Mouse (Mus musculus) forebrain, embryonic 13.5 days (tissue): Measurements from ENCODE around the gene Bend6. TPM values are rescaled to one million over a fixed set of nuclear protein-coding genes. Genes with fewer than 3 reads are reported as not detected.

Experiments
- ATAC-seq: fragments of 200-750 bp; cut with Nextera tagmentation; 2 replicates; pipeline ENCODE4 v1.8.0; 2017
- H3K27ac ChIP-seq: fragments of 300-500 bp; sonication (generic); 2 replicates; pipeline ENCODE4 v1.5.1; 2015; ENCODE audit warnings: inconsistent platforms, mild to moderate bottlenecking, moderate library complexity
- H3K27me3 ChIP-seq: fragments of 300-500 bp; sonication (generic); 2 replicates; pipeline ENCODE4 v1.6.1; 2015; ENCODE audit warnings: mild to moderate bottlenecking, inconsistent platforms
- H3K36me3 ChIP-seq: fragments of 300-500 bp; sonication (generic); 2 replicates; pipeline ENCODE4 v1.6.1; 2015; ENCODE audit warnings: mild to moderate bottlenecking, inconsistent platforms; ENCODE audit not compliant: poor library complexity, severe bottlenecking
- H3K4me1 ChIP-seq: fragments of 300-500 bp; sonication (generic); 2 replicates; pipeline ENCODE4 v1.6.1; 2015; ENCODE audit warnings: inconsistent platforms
- H3K4me2 ChIP-seq: fragments of 300-500 bp; sonication (generic); 2 replicates; pipeline ENCODE4 v1.6.1; 2015; ENCODE audit warnings: inconsistent platforms, mild to moderate bottlenecking, moderate library complexity
- H3K4me3 ChIP-seq: fragments of 300-500 bp; sonication (generic); 2 replicates; pipeline ENCODE4 v1.5.1; 2015; ENCODE audit warnings: mild to moderate bottlenecking, inconsistent platforms
- H3K9ac ChIP-seq: fragments of 300-500 bp; sonication (generic); 2 replicates; pipeline ENCODE4 v1.6.1; 2015; ENCODE audit warnings: mild to moderate bottlenecking, inconsistent platforms
- H3K9me3 ChIP-seq: fragments of 300-500 bp; sonication (generic); replicated peaks from 2 replicates; pipeline ENCODE4 v1.6.1; 2016; ENCODE audit warnings: inconsistent platforms
- WGBS: fragments of 180-500 bp; shearing (Covaris S2); methylation state at CpG from one replicate; pipeline ENCODE4 v1.1.7; 2015; 5-methylcytosine and 5-hydroxymethylcytosine counted together
- polyA plus RNA-seq: library from polyadenylated mRNA; unstranded; fragments of >200 nt; fragmentation: Nextera tagmentation; extraction: Ambion mirVana; gene quantifications from 2 replicates; pipeline ENCODE4 v1.2.1, GENCODE M21; 2015

Bend6 gene
- polyA plus RNA-seq, 1 experiment from 2014 or later = 13.8 TPM

DNA sequence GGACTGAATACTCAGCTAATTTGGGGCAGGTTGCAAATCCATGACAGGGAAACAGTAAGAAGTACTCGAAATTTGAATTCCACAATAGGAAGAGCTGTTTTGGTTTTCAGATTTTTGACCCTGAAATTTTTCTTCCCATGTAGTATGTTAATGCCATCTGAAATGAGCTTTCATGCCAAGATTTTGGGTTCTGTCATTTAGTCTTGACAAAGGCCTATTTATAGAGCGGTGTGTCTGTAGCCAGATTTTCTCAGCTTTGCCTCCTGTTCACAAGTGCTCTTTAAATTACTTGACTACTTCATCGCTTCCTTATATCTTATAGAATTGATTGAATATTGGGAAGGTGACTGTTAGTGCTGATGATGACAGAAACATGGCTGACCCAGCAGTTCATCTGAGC lies 28.3 kb upstream of the Bend6 start:
- Histone ChIP-seq H3K9ac (no peak overlapping the region), H3K27ac (no peak overlapping the region), H3K4me3 (no peak overlapping the region), H3K9me3 (no peaks in the 10 kb centered on the region), H3K4me1 (peaks cover 9% of the 10 kb centered on the region; the same call in 1 of the 2 replicates), H3K36me3 (no peaks in the 10 kb centered on the region), H3K27me3 (no peaks in the 10 kb centered on the region), H3K4me2 (no peak overlapping the region)
- 85% methylated on average over 3 of the region's 3 CpGs for WGBS
- ATAC-seq = 0 out of 2 replicates have a peak, but pooled peaks have one; percentile 38

DNA sequence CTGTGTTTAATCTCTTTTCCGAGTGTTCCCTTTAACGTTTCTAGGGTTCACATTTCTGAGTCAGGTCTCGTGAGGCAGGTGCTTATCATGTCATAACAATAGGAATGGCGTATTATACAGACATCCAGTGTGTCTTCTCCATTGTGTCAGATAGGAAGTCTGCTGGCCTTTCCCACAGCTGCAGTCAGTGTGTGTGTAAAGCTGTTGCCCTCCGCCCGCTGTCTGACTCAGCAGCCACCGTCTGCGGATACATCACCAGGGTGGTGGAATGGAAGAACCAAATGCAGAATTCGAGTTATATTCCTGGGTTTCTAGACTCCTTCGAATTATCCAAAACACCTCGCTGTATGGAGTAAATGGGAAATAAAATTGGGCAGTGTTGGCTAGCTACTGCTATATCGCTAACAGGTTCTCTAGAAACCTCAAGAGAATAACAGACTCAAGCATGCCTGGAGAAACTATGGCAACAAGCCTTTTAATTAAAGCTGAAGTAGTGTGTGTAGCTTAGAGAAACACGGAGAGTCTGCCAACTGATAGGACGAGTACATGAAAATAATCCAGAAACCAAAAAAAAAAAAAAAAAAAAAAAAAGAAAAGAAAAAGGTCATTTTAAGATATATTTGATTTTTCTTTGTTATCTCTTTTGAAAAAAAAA lies 25.4 kb upstream of the Bend6 start:
- no peaks in the 10 kb centered on the region for H3K27me3 ChIP-seq
- no peaks in the 10 kb centered on the region for H3K36me3 ChIP-seq
- no peak overlapping the region for H3K4me3 ChIP-seq
- peaks cover 9% of the 10 kb centered on the region; the same call in 1 of the 2 replicates for H3K4me1 ChIP-seq
- H3K4me2 ChIP-seq = no peak overlapping the region
- H3K9me3 ChIP-seq = no peaks in the 10 kb centered on the region
- no peak overlapping the region for H3K27ac ChIP-seq
- H3K9ac ChIP-seq = no peak overlapping the region
- WGBS = 65% methylated on average over 14 of the region's 14 CpGs
- ATAC-seq = 0 out of 2 replicates have a peak, but pooled peaks have one; percentile 36

DNA sequence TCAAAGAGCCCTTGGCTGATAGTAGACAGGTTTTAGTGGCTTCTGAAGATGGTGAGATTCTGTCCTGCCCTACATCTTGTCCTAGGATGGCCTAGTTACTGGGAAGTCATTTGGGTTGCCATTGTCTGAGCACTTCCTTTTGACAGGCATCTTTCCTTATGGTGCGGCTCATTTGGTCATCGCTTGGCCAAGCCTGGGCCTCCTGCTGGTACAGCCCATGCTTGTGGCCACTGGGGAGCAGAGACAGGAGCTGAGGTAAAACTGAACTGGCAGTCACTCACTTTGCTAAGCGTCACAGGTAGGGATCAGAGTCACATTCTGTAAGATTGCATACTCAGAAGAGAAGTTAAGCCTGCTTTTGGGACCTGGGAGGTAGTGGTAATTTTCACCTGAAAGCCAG lies 24.6 kb upstream of the Bend6 start:
- Histone ChIP-seq H3K4me3 (no peak overlapping the region), H3K4me2 (no peak overlapping the region), H3K27ac (no peak overlapping the region), H3K9me3 (no peaks in the 10 kb centered on the region), H3K4me1 (peaks cover 9% of the 10 kb centered on the region; the same call in 1 of the 2 replicates), H3K36me3 (no peaks in the 10 kb centered on the region), H3K9ac (no peak overlapping the region), H3K27me3 (no peaks in the 10 kb centered on the region)
- WGBS = 87% methylated on average over 3 of the region's 3 CpGs
- ATAC-seq = no peak

DNA sequence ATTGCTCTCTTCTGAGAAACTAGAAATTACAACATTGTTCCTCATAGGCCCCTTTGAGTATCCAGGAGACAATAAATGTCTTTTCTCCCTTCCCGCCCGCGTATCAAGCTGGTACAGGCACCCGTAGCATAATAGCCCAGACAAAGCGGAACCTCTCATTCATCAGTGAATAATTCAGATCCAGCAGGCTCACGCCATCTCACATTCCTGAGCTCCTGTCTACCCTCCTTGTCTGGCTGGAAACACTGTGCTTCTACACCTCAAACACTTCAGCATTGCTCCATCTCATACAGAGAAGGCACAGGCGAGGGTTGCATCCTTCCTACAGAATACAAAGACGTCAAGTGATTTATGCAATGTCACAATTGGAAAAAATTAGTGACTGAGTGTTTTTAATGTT lies 24.2 kb upstream of the Bend6 start:
- H3K4me3 ChIP-seq = no peak overlapping the region
- no peaks in the 10 kb centered on the region for H3K9me3 ChIP-seq
- H3K4me1 ChIP-seq = peaks cover 9% of the 10 kb centered on the region; the same call in 1 of the 2 replicates
- ATAC-seq = no peak
- no peak overlapping the region for H3K27ac ChIP-seq
- no peak overlapping the region for H3K9ac ChIP-seq
- no peak overlapping the region for H3K4me2 ChIP-seq
- H3K36me3 ChIP-seq = no peaks in the 10 kb centered on the region
- WGBS = 56% methylated on average over 8 of the region's 8 CpGs
- H3K27me3 ChIP-seq = no peaks in the 10 kb centered on the region

DNA sequence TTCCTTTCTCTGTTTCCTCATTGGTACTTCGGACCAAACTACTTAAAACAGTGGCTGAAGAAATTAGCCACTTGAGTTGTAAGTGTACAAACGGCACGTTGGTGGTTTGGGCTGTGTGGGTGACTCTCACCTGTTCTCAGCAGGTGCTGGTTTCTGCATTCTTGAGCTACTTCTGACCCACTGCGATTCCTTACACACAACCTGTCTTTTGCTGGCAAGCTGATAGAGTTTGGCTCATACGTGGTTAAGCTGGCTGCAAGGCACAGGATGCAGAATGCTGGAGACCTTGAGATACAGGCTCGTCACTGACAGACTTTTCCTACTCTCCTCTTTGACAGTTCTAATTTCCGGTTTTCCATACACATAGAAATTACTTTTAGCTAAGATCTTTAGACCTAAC lies 19.9 kb upstream of the Bend6 start:
- 92% methylated on average over 7 of the region's 7 CpGs for WGBS
- H3K4me2 ChIP-seq = no peak overlapping the region
- H3K4me3 ChIP-seq = no peak overlapping the region
- no peaks in the 10 kb centered on the region for H3K9me3 ChIP-seq
- H3K4me1 ChIP-seq = 0 out of 2 replicates have a peak, but pooled peaks cover 4% of the 10 kb centered on the region
- ATAC-seq = no peak
- H3K27me3 ChIP-seq = no peaks in the 10 kb centered on the region
- no peaks in the 10 kb centered on the region for H3K36me3 ChIP-seq
- H3K9ac ChIP-seq = no peak overlapping the region
- H3K27ac ChIP-seq = no peak overlapping the region

DNA sequence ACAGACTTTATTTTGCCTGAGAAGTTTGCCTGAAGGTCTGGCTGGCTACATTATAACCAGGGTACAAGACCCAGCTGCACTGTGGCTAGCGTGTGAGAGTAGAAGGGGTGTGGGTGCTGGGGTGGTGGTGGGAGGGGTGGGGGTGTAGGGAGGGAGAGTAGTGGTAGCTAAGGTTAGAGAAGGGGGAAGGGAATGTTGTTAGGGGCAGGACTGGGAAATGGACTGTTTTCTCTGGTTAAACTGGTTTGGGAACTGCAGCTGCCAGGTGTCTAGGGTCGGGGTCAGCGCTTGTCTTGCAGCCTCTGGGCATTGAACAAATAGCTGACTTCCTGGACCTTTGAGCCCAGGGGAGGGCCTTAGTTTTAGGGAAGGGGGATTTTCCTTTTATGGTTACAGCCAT lies 17.7 kb upstream of the Bend6 start:
- Histone ChIP-seq H3K36me3 (no peaks in the 10 kb centered on the region), H3K4me3 (no peak overlapping the region), H3K4me2 (no peak overlapping the region), H3K9ac (no peak overlapping the region), H3K27ac (no peak overlapping the region), H3K27me3 (no peaks in the 10 kb centered on the region), H3K4me1 (no peaks in the 10 kb centered on the region), H3K9me3 (no peaks in the 10 kb centered on the region)
- no peak for ATAC-seq
- WGBS = 85% methylated on average over 3 of the region's 3 CpGs

DNA sequence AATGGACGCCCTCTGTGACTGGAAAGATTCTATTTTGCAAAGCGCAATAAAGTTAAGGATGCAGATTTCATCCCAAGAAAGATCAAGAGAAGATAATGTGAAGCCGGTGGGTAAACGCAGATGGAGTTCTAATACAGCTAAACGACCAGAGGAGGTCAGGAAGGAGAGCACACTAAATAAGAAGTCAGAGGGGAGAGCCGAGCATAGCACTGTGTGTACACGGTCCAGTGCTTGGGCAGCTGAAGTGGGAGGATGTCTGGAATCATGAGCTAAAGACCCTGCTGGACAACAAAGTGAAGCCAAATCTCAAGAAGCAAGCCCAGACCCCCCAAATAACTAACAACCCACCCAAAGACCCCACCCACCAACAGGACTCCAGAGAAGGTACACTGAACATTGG lies 15.4 kb upstream of the Bend6 start:
- WGBS = 85% methylated on average over 7 of the region's 7 CpGs
- no peak for ATAC-seq
- H3K4me1 ChIP-seq = no peaks in the 10 kb centered on the region

DNA sequence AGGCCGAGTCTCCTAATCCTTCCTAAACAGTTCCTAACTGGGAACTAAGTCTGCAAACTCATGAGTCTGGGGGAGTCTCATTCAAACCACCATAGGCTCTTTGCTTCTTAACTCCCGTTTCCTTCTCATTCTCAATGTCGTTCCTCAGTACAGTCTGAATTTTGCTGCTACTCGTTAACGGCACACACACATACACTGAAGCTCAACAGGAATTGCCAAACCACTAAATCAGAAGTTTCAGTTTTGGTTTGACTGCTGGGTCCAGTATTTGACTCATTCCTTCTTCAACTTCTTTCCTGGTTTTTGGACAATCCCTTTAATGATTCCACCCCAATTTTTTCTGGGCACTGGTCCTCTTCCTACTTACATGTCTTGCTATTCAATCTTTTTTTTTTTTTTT lies 8.9 kb upstream of the Bend6 start:
- no peak overlapping the region for H3K4me2 ChIP-seq
- no peaks in the 10 kb centered on the region for H3K9me3 ChIP-seq
- peaks cover 7% of the 10 kb centered on the region; the same call in 1 of the 2 replicates for H3K36me3 ChIP-seq
- H3K9ac ChIP-seq = no peak overlapping the region
- no peak overlapping the region for H3K27ac ChIP-seq
- no peaks in the 10 kb centered on the region for H3K4me1 ChIP-seq
- no peak overlapping the region for H3K4me3 ChIP-seq
- ATAC-seq = no peak
- H3K27me3 ChIP-seq = no peaks in the 10 kb centered on the region
- 85% methylated on average over 5 of the region's 5 CpGs for WGBS

More for the DNA sequence above, 15.4 kb upstream of the Bend6 start:
- no peak overlapping the region for H3K9ac ChIP-seq
- H3K4me2 ChIP-seq = no peak overlapping the region
- H3K9me3 ChIP-seq = no peaks in the 10 kb centered on the region
- no peaks in the 10 kb centered on the region for H3K27me3 ChIP-seq
- no peak overlapping the region for H3K4me3 ChIP-seq
- H3K36me3 ChIP-seq = no peaks in the 10 kb centered on the region
- H3K27ac ChIP-seq = no peak overlapping the region

DNA sequence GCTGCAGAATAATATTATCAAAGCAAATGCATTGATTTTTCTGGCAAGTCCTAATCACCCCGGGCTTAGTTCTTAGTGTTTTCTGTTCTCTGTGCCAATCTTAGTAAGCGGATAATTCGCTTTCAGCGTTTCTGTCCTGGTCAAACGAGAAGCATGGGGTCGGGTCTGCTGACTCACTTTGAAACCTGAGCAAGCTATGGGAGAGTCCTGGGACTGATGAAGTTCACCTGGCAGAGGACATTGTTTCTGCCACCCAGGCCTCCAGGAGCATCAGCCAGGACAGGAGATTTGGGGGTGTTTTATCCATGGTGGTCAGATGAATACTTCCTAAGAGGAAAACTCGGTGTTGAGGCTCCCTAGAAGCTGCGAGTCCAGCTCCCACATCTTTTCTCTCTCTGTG lies 4.0 kb upstream of the Bend6 start:
- H3K9me3 ChIP-seq = no peaks in the 10 kb centered on the region
- WGBS = 72% methylated on average over 8 of the region's 8 CpGs

DNA sequence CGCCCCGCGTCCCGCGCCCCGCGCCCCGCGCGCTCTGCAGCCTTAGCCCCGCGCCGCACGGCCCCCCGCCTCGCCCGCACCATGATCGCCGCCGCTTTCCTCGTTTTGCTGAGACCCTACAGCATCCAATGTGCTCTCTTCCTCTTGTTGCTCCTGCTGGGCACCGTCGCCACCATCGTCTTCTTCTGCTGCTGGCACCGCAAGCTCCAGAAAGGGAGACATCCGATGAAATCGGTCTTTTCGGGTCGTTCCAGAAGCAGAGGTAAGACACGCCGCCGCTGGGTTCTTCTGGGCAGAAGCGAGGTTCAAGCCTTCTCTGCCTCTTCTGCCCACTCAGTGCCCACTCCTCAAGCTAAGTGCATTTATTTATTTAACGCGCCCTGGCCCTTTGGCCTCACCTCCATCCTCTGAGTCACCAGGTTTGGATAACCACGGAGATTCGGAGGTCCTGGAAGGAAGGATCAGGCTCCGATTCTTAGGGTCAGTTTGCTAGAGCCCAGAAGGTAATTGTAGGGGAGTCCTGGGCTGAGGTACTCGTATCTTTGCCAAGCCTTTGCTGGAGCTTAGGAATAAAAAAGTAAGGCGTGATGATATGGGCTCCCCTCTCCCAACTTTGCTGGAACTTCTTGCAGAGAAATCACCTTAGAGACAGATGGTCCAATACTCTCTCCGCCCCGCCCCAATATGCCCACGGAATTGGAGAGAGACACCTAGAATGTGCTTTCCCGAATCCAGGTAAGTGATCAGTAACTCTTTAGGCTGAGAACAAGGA lies 761 bp upstream of the Bend6 start, which contains the start of gene Dst:
Gene Dst (plus strand): TSS at position 35 of the 772 bp plus-strand sequence.
- Histone ChIP-seq H3K4me2 (peak within 1 kb of the TSS; percentile 77), H3K4me1 (peaks cover 14% of the 10 kb centered on the region), H3K9me3 (no peaks in the 10 kb centered on the region), H3K9ac (peak within 1 kb of the TSS; percentile 74), H3K27ac (no peak within 1 kb of the TSS; the same call in 1 of the 2 replicates), H3K27me3 (peaks cover 24% of the 10 kb centered on the region), H3K4me3 (peak within 1 kb of the TSS; percentile 62), H3K36me3 (no peaks in the 10 kb centered on the region)
- WGBS = 3% methylated on average over 41 of the region's 44 CpGs
- ATAC-seq = peak; percentile 9; the same call in 1 of the 2 replicates

More for the DNA sequence above, 4.0 kb upstream of the Bend6 start:
- no peak overlapping the region for H3K9ac ChIP-seq
- H3K4me2 ChIP-seq = no peak overlapping the region
- ATAC-seq = no peak
- H3K36me3 ChIP-seq = peaks cover 7% of the 10 kb centered on the region; the same call in 1 of the 2 replicates
- H3K4me1 ChIP-seq = peaks cover 14% of the 10 kb centered on the region
- H3K27me3 ChIP-seq = peaks cover 16% of the 10 kb centered on the region
- H3K27ac ChIP-seq = no peak overlapping the region
- H3K4me3 ChIP-seq = no peak overlapping the region

DNA sequence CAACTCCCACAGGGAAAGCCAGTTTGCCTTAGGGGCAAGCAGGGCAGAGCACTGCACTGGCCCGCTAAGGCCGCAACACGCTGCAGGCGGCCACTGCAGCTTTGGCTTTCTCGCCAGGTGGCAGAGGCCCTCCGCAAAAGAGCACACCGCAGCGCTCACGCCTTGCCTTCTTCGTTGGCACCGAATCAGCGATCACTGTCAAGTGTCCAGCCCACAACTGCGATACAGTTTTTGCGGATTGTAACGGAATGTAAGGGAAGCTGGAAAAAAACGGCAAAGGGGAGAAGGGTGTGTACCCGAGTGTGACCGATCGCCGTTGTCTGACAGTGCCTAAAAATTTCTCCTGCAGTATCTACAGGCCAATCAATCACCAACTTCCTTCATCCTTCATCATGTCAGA lies 689 bp downstream of the Bend6 start:
- Histone ChIP-seq H3K27ac (no peak overlapping the region), H3K36me3 (no peaks in the 10 kb centered on the region), H3K9ac (peak overlapping the region; percentile 74), H3K4me1 (peaks cover 14% of the 10 kb centered on the region), H3K27me3 (peaks cover 24% of the 10 kb centered on the region), H3K4me3 (peak overlapping the region; percentile 62), H3K4me2 (peak overlapping the region; percentile 77), H3K9me3 (no peaks in the 10 kb centered on the region)
- peak; percentile 26 for ATAC-seq
- WGBS = 2% methylated on average over 20 of the region's 20 CpGs

DNA sequence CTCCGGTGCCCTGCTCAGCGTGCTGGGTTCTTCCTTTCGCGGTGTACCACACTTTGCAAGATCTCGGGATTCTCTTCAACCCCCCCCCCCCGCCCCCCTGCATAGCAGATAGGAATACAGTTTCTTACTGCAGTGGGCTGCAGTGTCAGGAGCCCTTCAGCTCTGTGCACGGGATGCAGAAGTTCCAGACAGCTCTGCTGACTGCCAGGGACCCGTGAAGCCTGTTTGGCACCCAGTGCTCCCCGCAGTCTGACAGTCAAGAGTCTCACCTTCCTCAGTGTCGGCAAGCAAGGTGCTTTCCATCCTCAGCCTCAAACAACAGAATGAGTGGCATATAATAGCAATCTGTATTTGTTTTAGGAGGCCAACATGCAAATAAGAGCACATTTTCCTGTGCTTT lies 1.4 kb downstream of the Bend6 start:
- Histone ChIP-seq H3K36me3 (no peaks in the 10 kb centered on the region), H3K4me3 (peak overlapping the region; percentile 6; the same call in 1 of the 2 replicates), H3K4me2 (0 out of 2 replicates have a peak overlapping the region, but pooled peaks have one; percentile 15), H3K27ac (no peak overlapping the region), H3K9me3 (no peaks in the 10 kb centered on the region), H3K4me1 (peaks cover 14% of the 10 kb centered on the region), H3K9ac (no peak overlapping the region), H3K27me3 (peaks cover 24% of the 10 kb centered on the region)
- WGBS = 41% methylated on average over 10 of the region's 10 CpGs
- no peak for ATAC-seq
